Mouse (Mus musculus) forebrain, embryonic 10.5 days (tissue): ENCODE measurements around the gene Hvcn1. TPM values are rescaled to one million over a fixed set of nuclear protein-coding genes. Genes with fewer than 3 reads are reported as not detected.

Source experiments
- DNase-seq: peaks from one replicate; pipeline ENCODE4 v3.0.0-alpha.2; 2017; ENCODE audit warnings: low spot score; ENCODE audit errors: extremely low spot score
- H3K27ac ChIP-seq: fragments of 300-500 bp; sonication (generic); 2 replicates; pipeline ENCODE4 v1.5.1; 2016; ENCODE audit warnings: mild to moderate bottlenecking
- H3K27me3 ChIP-seq: fragments of 300-500 bp; sonication (generic); 2 replicates; pipeline ENCODE4 v1.6.1; 2016; ENCODE audit warnings: mild to moderate bottlenecking; ENCODE audit not compliant: poor library complexity, severe bottlenecking
- H3K36me3 ChIP-seq: fragments of 300-500 bp; sonication (generic); replicated peaks from 2 replicates; pipeline ENCODE4 v1.6.1; 2016; ENCODE audit warnings: mild to moderate bottlenecking, moderate library complexity
- H3K4me1 ChIP-seq: fragments of 300-500 bp; sonication (generic); 2 replicates; pipeline ENCODE4 v1.6.1; 2016
- H3K4me3 ChIP-seq: fragments of 300-500 bp; sonication (generic); 2 replicates; pipeline ENCODE4 v1.5.1; 2016; ENCODE audit warnings: mild to moderate bottlenecking, moderate library complexity
- H3K9me3 ChIP-seq: fragments of 300-500 bp; sonication (generic); 2 replicates; pipeline ENCODE4 v1.6.1; 2016; ENCODE audit warnings: mild to moderate bottlenecking, moderate library complexity
- WGBS: fragments of 180-500 bp; shearing (Covaris S2); methylation state at CpG from one replicate; pipeline ENCODE4 v1.1.7; 2016; 5-methylcytosine and 5-hydroxymethylcytosine counted together
- polyA plus RNA-seq: library from polyadenylated mRNA; unstranded; fragments of >200 nt; fragmentation: Nextera tagmentation; extraction: Ambion mirVana; gene quantifications from 2 replicates; pipeline ENCODE4 v1.2.1, GENCODE M21; 2016

The Hvcn1 gene
- polyA plus RNA-seq, 1 experiment from 2014 or later, result 14.7 TPM

DNA sequence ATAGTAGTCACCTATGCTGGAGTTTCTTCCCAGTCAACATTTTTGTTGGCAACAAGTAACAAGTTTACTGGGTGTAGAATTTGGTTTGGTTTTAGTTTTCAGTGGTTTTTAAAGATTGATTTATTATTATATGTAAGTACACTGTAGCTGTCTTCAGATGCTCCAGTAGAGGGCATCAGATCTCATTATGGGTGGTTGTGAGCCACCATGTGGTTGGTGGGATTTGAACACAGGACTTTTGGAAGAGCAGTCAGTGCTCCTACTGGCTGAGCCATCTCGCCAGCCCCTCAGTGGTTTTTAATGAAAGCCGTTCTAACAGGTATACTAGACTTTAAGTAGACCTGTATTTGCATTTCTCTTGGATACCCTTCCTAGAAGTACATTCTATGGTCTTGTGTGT is 59.3 kb downstream of the Hvcn1 start:
- H3K27me3 ChIP-seq, result no peaks in the 10 kb centered on the region
- H3K27ac ChIP-seq, result no peak overlapping the region
- H3K36me3 ChIP-seq, result peaks cover 5% of the 10 kb centered on the region
- H3K9me3 ChIP-seq, result no peaks in the 10 kb centered on the region
- H3K4me3 ChIP-seq, result no peak overlapping the region
- H3K4me1 ChIP-seq, result peaks cover 17% of the 10 kb centered on the region
- DNase-seq, result no peak
- WGBS, result 88% methylated on average over 2 of the region's 2 CpGs

DNA sequence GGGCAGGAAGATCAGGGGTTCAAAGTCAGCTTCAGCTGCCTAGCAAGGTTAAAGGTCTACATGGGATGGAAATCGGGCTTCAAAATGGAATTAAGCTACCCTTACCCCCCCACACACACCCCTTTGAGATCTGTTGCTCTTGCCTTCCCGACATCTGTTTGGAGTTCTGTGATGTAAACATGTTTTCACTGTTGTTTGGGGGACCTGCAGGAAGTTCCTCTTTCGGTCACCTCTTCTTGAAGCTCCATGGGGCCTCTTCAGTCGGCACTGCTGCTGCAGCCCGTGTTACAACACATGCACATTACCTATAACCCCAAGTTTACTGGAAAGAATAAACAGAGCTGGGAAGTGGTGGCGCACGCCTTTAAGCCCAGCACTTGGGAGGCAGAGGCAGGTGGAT is 60.5 kb downstream of the Hvcn1 start:
- Histone ChIP-seq H3K4me1 (peaks cover 17% of the 10 kb centered on the region), H3K9me3 (no peaks in the 10 kb centered on the region), H3K27me3 (no peaks in the 10 kb centered on the region), H3K27ac (no peak overlapping the region), H3K4me3 (no peak overlapping the region), H3K36me3 (no peaks in the 10 kb centered on the region)
- 85% methylated on average over 7 of the region's 7 CpGs for WGBS
- DNase-seq, result no peak

DNA sequence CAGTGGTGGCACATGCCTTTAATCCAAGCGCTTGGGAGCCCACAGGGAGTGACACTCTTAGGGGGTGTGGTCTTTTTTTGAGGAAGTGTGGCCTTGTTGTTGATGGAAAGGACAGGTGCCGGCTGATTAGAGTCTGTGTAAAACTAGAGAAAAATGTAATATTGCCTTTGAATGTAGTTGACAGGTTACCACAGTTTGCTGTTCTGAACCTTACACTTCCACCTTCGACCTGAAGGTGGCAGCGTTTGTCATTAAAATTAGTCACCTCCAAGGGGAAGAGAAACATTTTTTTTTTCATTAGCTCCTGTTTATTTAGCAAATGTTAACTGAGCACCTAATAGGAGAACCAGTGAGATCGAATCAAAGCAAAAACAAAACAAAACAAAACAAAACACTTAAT is 61.3 kb downstream of the Hvcn1 start:
- H3K9me3 ChIP-seq, result no peaks in the 10 kb centered on the region
- WGBS, result 32% methylated on average over 5 of the region's 5 CpGs
- H3K4me1 ChIP-seq, result peaks cover 17% of the 10 kb centered on the region
- peak; percentile 46 for DNase-seq
- H3K27ac ChIP-seq, result no peak overlapping the region
- H3K36me3 ChIP-seq, result no peaks in the 10 kb centered on the region
- H3K4me3 ChIP-seq, result no peak overlapping the region
- no peaks in the 10 kb centered on the region for H3K27me3 ChIP-seq

DNA sequence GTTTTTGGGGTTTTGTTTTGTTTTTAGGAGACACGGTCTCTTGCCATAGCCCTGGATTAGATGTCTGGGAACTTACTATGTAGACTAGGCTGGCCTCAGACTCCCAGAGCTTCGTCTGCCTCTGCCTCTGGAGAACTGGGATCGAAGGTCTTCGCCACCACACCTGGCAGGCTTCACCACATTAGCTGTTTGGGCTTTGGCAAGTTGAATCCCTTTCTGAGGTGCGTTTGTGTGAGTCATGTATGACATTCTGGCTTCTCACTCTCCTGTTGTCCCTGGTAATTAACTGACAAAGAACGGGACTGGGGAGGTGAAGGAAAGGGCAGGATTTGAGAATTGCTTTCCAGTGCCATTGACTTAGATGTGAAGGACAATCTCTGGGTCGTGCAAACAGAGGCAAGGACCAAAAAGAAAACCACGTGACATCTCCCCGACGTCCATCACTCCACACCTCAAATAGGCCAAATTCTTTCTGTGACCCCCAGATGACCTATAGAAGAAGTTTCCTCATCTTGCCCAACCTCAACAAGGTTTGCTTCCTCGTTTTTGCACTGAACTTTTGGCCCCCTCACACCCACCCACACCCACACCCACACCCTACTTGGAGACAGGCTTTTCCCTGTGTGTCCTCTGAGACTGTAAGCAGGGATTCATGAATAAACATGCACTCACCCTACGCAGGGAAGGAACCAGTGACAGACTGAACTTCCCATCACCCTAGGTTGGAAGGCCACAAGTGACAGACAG is 62.4 kb downstream of the Hvcn1 start:
- Histone ChIP-seq H3K4me3 (no peak overlapping the region), H3K27me3 (no peaks in the 10 kb centered on the region), H3K36me3 (no peaks in the 10 kb centered on the region), H3K27ac (no peak overlapping the region), H3K4me1 (peaks cover 6% of the 10 kb centered on the region), H3K9me3 (no peaks in the 10 kb centered on the region)
- 81% methylated on average over 12 of the region's 12 CpGs for WGBS
- no peak for DNase-seq

DNA sequence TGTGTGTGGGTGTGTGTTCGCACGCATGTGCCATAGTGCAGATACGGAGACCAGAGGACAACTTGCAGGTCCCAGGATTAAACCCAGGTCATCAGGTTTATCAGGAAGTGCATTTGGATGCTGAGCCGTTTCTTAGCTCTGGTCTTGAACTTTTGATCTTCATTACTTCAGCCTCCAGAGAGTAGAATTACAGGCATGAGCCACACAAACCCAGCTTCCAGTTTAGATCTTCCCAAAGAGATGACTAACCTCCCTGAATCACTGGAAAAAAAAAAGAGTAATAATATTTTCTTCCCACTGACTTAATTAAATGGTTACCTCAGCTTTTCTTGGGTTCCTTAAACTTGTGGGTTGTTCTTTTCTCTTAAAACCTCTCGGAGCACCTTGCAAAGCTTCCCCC is 66.2 kb downstream of the Hvcn1 start:
- WGBS, result 91% methylated on average over 5 of the region's 5 CpGs
- no peaks in the 10 kb centered on the region for H3K27me3 ChIP-seq

DNA sequence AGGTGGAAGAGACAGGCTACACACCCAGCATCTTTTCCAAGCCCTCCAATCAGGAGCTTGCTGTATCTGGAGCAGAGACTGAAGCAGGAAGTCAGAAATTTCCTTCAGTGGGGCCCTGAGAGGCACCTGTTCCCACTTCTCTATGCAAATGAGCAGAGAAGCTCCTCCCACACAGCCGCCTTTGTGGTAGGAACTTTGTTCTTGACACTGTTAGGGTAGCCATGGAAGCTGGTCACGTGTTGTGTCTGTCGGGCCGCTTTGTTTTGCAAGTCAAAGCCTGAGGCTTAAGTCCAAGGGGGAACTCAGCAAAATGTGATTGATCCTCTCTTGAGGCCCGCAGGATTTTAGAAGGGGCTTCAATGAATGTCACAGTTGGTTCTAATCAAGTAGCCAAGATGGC is 68.2 kb downstream of the Hvcn1 start:
- no peak overlapping the region for H3K4me3 ChIP-seq
- no peaks in the 10 kb centered on the region for H3K27me3 ChIP-seq
- no peaks in the 10 kb centered on the region for H3K9me3 ChIP-seq
- peaks cover 15% of the 10 kb centered on the region for H3K4me1 ChIP-seq
- H3K36me3 ChIP-seq, result no peaks in the 10 kb centered on the region
- DNase-seq, result peak; percentile 44
- peak overlapping the region; percentile 40; the same call in 1 of the 2 replicates for H3K27ac ChIP-seq
- 20% methylated on average over 5 of the region's 5 CpGs for WGBS

More for the DNA sequence above, 66.2 kb downstream of the Hvcn1 start:
- H3K9me3 ChIP-seq, result no peaks in the 10 kb centered on the region
- H3K27ac ChIP-seq, result no peak overlapping the region
- no peak overlapping the region for H3K4me3 ChIP-seq
- H3K36me3 ChIP-seq, result no peaks in the 10 kb centered on the region
- peaks cover 15% of the 10 kb centered on the region for H3K4me1 ChIP-seq
- no peak for DNase-seq

DNA sequence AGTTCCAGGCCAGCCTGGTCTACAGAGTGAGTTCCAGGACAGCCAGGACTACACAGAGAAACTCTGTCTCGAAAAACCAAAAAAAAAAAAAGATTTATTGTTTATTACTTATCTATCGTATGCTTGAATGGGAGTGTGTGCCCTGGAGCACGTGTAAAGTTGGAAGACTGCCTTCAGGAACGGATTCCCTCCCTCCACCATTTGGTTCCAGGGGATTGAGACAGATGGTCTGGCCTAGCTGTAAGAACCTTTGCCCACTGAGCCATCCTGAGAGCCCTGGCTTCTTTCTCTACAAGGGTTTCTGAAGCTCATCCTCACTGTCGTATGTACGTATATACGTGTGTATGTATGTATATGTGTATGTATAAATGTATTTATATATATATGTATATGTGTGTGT is 72.3 kb downstream of the Hvcn1 start:
- Histone ChIP-seq H3K36me3 (no peaks in the 10 kb centered on the region), H3K4me1 (peaks cover 30% of the 10 kb centered on the region), H3K27me3 (peaks cover 10% of the 10 kb centered on the region; the same call in 1 of the 2 replicates), H3K9me3 (no peaks in the 10 kb centered on the region), H3K4me3 (no peak overlapping the region), H3K27ac (no peak overlapping the region)
- DNase-seq, result no peak
- 88% methylated on average over 7 of the region's 7 CpGs for WGBS

DNA sequence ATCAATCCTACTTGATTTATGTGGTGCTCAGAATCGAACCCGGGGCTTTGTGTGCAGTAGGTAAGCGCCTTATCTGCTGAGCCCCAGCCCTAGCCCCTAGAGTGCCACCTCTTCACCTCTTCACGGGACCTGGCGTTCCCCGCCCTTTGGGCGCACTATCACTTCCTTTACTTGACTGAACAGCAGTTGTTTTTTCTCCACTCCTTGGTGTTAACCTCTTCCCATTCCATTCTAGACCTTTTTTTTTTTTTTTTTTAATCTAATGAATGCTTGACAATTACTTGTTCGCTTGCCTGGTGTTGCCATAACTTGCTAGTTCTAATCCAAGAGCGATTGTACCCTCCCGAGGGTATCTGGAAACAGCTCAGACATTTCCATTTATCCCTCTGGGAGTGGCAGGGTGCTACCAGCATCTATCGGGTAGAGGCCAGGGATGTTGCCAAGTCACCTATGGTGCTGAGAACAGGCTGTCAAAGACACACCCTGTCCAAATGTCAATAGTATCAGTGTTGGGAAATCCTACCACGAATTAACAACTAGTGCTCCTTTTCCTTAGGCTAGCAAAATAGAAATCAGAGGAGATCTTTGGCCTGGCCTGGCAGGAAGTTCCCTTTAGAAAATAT is 73.3 kb downstream of the Hvcn1 start:
- Histone ChIP-seq H3K27me3 (peaks cover 10% of the 10 kb centered on the region; the same call in 1 of the 2 replicates), H3K4me3 (no peak overlapping the region), H3K36me3 (no peaks in the 10 kb centered on the region), H3K4me1 (peaks cover 27% of the 10 kb centered on the region), H3K9me3 (no peaks in the 10 kb centered on the region), H3K27ac (no peak overlapping the region)
- DNase-seq, result no peak
- WGBS, result 85% methylated on average over 12 of the region's 12 CpGs

DNA sequence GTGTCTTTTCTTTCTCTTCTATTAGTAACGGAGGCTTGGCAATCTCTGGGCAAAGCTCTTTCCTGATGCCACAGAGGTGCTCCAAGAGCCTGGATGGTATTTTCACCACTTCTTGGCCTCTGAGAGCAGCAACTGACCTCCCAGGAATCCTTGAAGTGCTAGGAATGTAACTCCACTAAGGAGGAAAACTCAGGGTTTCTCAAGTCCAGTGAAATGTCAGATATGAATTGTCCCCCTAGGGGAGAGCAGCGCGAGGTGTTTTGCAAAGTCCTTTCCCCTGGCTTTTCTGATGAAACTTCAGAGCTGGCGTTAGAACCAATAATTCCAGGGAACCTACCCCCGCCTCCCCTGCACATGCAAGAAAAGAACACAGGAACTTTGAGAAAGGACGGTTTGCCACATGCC is 73.8 kb downstream of the Hvcn1 start:
- Histone ChIP-seq H3K9me3 (no peaks in the 10 kb centered on the region), H3K27ac (no peak overlapping the region), H3K4me3 (no peak overlapping the region), H3K36me3 (no peaks in the 10 kb centered on the region), H3K4me1 (peaks cover 29% of the 10 kb centered on the region), H3K27me3 (peaks cover 10% of the 10 kb centered on the region; the same call in 1 of the 2 replicates)
- 52% methylated on average over 6 of the region's 6 CpGs for WGBS
- DNase-seq, result no peak

DNA sequence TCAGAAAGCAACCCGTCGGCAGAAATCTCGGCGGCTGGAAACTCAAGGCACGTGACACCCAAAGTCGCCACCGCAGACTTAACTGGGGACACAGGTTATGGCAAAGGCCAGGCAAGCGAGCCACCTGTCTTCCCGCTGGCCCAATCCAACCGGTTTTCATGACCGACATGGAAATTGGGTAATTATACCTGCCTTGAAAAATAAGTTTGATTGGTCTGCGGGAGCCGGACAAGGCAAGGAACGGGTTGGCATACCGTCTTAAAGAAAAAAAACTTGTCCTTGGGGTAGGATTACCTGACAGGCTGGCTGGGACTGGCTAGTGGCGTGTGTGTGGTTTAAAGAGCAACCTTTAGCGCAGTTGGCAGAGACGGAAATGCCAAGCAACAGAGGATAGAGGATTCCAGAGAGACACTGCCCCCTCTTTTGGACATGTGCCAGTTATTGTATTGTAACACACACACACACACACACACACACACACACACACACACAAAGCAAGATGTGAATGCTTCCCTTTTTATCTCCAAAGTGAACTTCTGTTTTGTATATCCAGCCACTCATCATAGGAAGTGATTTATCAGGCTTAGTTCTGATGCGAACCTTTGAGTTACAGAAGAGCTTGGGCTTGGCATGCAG is 74.3 kb downstream of the Hvcn1 start:
- DNase-seq, result no peak
- H3K4me3 ChIP-seq, result no peak overlapping the region
- H3K4me1 ChIP-seq, result peaks cover 34% of the 10 kb centered on the region
- peaks cover 10% of the 10 kb centered on the region; the same call in 1 of the 2 replicates for H3K27me3 ChIP-seq
- H3K9me3 ChIP-seq, result no peaks in the 10 kb centered on the region
- 47% methylated on average over 19 of the region's 19 CpGs for WGBS
- H3K27ac ChIP-seq, result no peak overlapping the region
- H3K36me3 ChIP-seq, result no peaks in the 10 kb centered on the region

DNA sequence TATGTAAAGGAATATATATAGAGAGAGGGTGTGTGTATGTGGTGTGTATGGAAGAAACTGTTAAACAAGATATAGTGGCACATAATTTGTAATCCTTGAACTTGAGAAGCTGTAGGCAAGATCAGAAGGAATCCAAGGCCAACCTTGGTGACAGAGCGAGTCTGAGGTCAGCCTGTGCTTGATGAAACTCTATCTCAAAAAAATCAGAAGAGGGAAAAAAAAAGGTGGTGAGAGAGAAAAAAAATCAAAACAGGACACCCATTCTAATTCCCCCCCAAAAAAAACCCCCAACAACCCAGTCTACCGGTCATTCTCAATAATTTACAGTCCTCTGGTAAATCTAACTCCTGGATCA is 77.2 kb downstream of the Hvcn1 start:
- Histone ChIP-seq H3K27me3 (peaks cover 10% of the 10 kb centered on the region; the same call in 1 of the 2 replicates), H3K4me3 (peak overlapping the region; percentile 98), H3K36me3 (peaks cover 22% of the 10 kb centered on the region), H3K27ac (peak overlapping the region; percentile 93; the same call in 1 of the 2 replicates), H3K9me3 (no peaks in the 10 kb centered on the region), H3K4me1 (peaks cover 34% of the 10 kb centered on the region)
- no peak for DNase-seq
- WGBS, result 35% methylated on average over 2 of the region's 2 CpGs

DNA sequence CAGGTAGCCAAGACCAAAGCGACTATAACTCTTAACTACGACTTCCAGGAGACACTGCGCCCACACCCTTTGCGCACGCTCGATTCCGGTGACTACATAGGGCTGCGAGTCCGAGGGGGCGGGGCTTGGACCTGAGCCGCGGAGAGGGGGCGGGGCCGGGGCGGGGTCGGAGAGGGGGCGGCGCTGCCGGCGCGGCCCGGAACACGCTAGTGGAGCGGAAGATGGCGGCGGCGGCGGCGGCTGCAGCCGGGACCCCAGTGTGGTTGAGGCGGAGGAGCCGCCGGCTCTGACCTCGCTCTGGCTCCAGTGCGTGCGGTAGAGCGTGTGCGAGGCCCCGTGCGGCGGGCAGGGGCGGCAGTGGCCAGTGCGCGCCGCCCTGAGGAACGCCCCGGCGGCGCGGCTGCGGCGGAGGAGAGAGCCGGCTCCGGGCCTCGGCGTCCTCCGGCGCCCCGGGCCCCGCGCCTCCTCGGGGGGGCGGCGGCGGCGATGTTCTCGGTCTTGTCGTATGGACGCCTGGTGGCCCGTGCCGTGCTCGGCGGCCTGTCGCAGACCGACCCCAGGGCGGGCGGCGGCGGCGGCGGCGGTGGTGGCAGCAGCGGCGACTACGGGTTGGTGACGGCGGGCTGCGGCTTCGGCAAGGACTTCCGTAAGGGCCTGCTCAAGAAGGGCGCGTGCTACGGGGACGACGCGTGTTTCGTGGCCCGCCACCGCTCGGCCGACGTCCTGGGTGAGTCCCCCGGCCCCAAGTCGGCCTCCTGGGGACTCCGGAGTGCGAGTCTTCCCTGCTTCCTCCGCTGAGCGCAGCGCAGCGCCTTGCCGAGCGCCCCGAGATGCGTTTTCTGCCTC is 77.8 kb downstream of the Hvcn1 start, which contains the start of gene Pptc7:
Gene Pptc7, plus strand, starts transcription at position 183 of the 846 bp plus-strand sequence.
- H3K9me3 ChIP-seq, result peaks cover 3% of the 10 kb centered on the region; the same call in 1 of the 2 replicates
- peak within 1 kb of the TSS; percentile 93 for H3K27ac ChIP-seq
- under 1% methylated on average over 112 of the region's 114 CpGs for WGBS
- peak within 1 kb of the TSS; percentile 98 for H3K4me3 ChIP-seq
- peak; percentile 89 for DNase-seq
- peaks cover 10% of the 10 kb centered on the region; the same call in 1 of the 2 replicates for H3K27me3 ChIP-seq
- peaks cover 28% of the 10 kb centered on the region for H3K36me3 ChIP-seq
- peaks cover 34% of the 10 kb centered on the region for H3K4me1 ChIP-seq
